Mouse (Mus musculus): ENCODE data around the gene Evx2.

DNA sequence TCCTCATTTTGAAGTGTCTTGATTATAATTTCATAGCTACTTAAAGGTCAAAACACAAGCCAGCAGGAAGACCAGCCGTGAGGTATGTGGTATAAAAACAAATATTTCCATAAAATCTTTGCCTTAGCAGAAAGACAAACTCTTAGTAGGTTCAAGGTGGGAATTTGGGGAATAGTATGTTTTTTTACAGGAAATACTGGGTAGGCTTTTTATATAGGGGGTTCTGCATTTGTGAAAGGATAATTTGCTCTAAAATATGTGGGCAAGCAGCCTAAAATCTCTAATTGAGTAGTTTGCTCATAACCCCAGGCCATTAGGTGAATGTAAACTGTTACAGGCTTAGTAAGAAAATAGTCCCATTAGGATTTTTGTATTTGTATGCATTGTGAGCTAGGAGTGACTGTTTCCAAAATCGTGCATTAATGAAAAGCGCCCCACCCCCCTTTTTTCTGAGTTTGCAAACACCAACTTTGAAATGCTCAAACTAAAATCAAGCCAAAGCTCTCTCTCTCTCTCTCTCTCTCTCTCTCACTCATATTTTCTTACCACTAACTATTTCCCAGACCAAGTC lies 39.6 kb downstream of the Evx2 start:
- no peak for TF ChIP-seq CTCF (IDR thresholded peaks at IDR 0.05; ENCODE audit: low read depth)
- no peak for TF ChIP-seq EP300 (optimal IDR thresholded peaks at IDR 0.05)
